Mouse (Mus musculus) C2C12 (cell line): ENCODE measurements at regions not wholly inside any gene's neighbourhood (a gene's known extent, or its start where the extent isn't known, plus 50 kb on each side); places are given as distances from the start of the nearest gene placed in this dataset.

Source experiments
- MAX ChIP-seq: IDR thresholded peaks from one replicate; pipeline ENCODE4 v1.6.1; 2011; ENCODE audit warnings: mild to moderate bottlenecking, control low read depth
- MYOG ChIP-seq: IDR thresholded peaks from one replicate; pipeline ENCODE4 v1.6.1; 2011; ENCODE audit not compliant: control insufficient read depth, insufficient read length; ENCODE audit errors: extremely low read depth

- no peak for TF ChIP-seq MAX
- TF ChIP-seq MYOG: no peak
Observed at GRCm38 (mm10) chr3:137108197-137108596, 232.7 kb upstream of the Emcn start.
